Mouse (Mus musculus): ENCODE results near the gene Matn1. TPM values are rescaled to one million over a fixed set of nuclear protein-coding genes. Genes with fewer than 3 reads are reported as not detected.

Gene Matn1
- total and polyA plus RNA-seq, 3 experiments: 0.60 to 0.98 (median 0.79) TPM

GRCm38 (mm10) chr4:130902289-130902781 lies 41.9 kb upstream of the Matn1 start:
- Histone ChIP-seq H3K4me1 (ENCODE audit: insufficient read depth, low read depth, low read length) (peaks cover 98% of the 10 kb centered on the region), H3K36me3 (replicated peaks) (no peaks in the 10 kb centered on the region), H3K9me3 (replicated peaks) (no peaks in the 10 kb centered on the region), H3K4me3 (ENCODE audit: low read depth, low read length) (peak overlapping the region; percentile 57; the same call in 1 of the 2 replicates), H3K27me3 (ENCODE audit: insufficient read depth, low read length) (no peaks in the 10 kb centered on the region)
- DNase-seq (ENCODE audit: low spot score): peak; percentile 85
- TF ChIP-seq CTCF (IDR thresholded peaks at IDR 0.05; ENCODE audit: low read depth, low read length) (no peak), TAL1 (conservative IDR thresholded peaks at IDR 0.05; ENCODE audit: low read depth, low read length) (no peak), GATA2 (IDR thresholded peaks at IDR 0.05; ENCODE audit: borderline replicate concordance, low read depth, low read length) (no peak), POLR2AphosphoS5 (IDR thresholded peaks at IDR 0.05; ENCODE audit: insufficient replicate concordance, low read depth, low read length) (no peak), GATA1 (IDR thresholded peaks at IDR 0.05; ENCODE audit: borderline replicate concordance, low read length) (no peak)
- peak; percentile 73 for ATAC-seq (ENCODE audit: extremely low read depth, insufficient number of reproducible peaks, low FRiP score, poor library complexity, severe bottlenecking)

GRCm38 (mm10) chr4:130905025-130905424 lies 39.2 kb upstream of the Matn1 start:
- Histone ChIP-seq H3K4me1 (ENCODE audit: insufficient read depth, low read depth, low read length) (peaks cover 98% of the 10 kb centered on the region), H3K4me3 (ENCODE audit: low read depth, low read length) (peak overlapping the region; percentile 49; the same call in 1 of the 2 replicates), H3K9me3 (replicated peaks) (no peaks in the 10 kb centered on the region), H3K36me3 (replicated peaks) (no peaks in the 10 kb centered on the region), H3K27me3 (ENCODE audit: insufficient read depth, low read length) (no peaks in the 10 kb centered on the region)
- peak; percentile 57 for DNase-seq (ENCODE audit: low spot score)
- peak; percentile 24; the same call in 1 of the 2 replicates for ATAC-seq (ENCODE audit: extremely low read depth, insufficient number of reproducible peaks, low FRiP score, poor library complexity, severe bottlenecking)
- TF ChIP-seq GATA2 (IDR thresholded peaks at IDR 0.05; ENCODE audit: borderline replicate concordance, low read depth, low read length) (no peak), TAL1 (conservative IDR thresholded peaks at IDR 0.05; ENCODE audit: low read depth, low read length) (peak; percentile 55), POLR2AphosphoS5 (IDR thresholded peaks at IDR 0.05; ENCODE audit: insufficient replicate concordance, low read depth, low read length) (no peak), CTCF (IDR thresholded peaks at IDR 0.05; ENCODE audit: low read depth, low read length) (no peak), GATA1 (IDR thresholded peaks at IDR 0.05; ENCODE audit: borderline replicate concordance, low read length) (no peak)

GRCm38 (mm10) chr4:130905882-130906281 lies 38.3 kb upstream of the Matn1 start:
- H3K36me3 ChIP-seq (replicated peaks): no peaks in the 10 kb centered on the region
- peaks cover 99% of the 10 kb centered on the region for H3K4me1 ChIP-seq (ENCODE audit: insufficient read depth, low read depth, low read length)
- TF ChIP-seq TAL1 (conservative IDR thresholded peaks at IDR 0.05; ENCODE audit: low read depth, low read length): no peak
- no peak for TF ChIP-seq POLR2AphosphoS5 (IDR thresholded peaks at IDR 0.05; ENCODE audit: insufficient replicate concordance, low read depth, low read length)
- TF ChIP-seq GATA2 (IDR thresholded peaks at IDR 0.05; ENCODE audit: borderline replicate concordance, low read depth, low read length): no peak
- TF ChIP-seq GATA1 (IDR thresholded peaks at IDR 0.05; ENCODE audit: borderline replicate concordance, low read length): no peak
- TF ChIP-seq CTCF (IDR thresholded peaks at IDR 0.05; ENCODE audit: low read depth, low read length): no peak
- peak overlapping the region; percentile 11; the same call in 1 of the 2 replicates for H3K4me3 ChIP-seq (ENCODE audit: low read depth, low read length)
- DNase-seq (ENCODE audit: low spot score) (no peak), ATAC-seq (ENCODE audit: extremely low read depth, insufficient number of reproducible peaks, low FRiP score, poor library complexity, severe bottlenecking) (no peak)
- no peaks in the 10 kb centered on the region for H3K27me3 ChIP-seq (ENCODE audit: insufficient read depth, low read length)
- H3K9me3 ChIP-seq (replicated peaks): no peaks in the 10 kb centered on the region

- no peak for ATAC-seq (ENCODE audit: extremely low read depth, insufficient number of reproducible peaks, low FRiP score, poor library complexity, severe bottlenecking)
- Histone ChIP-seq H3K36me3 (replicated peaks) (no peaks in the 10 kb centered on the region), H3K4me1 (ENCODE audit: insufficient read depth, low read depth, low read length) (peaks cover 99% of the 10 kb centered on the region), H3K4me3 (ENCODE audit: low read depth, low read length) (peak overlapping the region; percentile 11; the same call in 1 of the 2 replicates), H3K27me3 (ENCODE audit: insufficient read depth, low read length) (no peaks in the 10 kb centered on the region), H3K9me3 (replicated peaks) (no peaks in the 10 kb centered on the region)
- TF ChIP-seq GATA1 (IDR thresholded peaks at IDR 0.05; ENCODE audit: borderline replicate concordance, low read length): no peak
- no peak for TF ChIP-seq POLR2AphosphoS5 (IDR thresholded peaks at IDR 0.05; ENCODE audit: insufficient replicate concordance, low read depth, low read length)
- no peak for TF ChIP-seq TAL1 (conservative IDR thresholded peaks at IDR 0.05; ENCODE audit: low read depth, low read length)
- no peak for DNase-seq (ENCODE audit: low spot score)
Observed at GRCm38 (mm10) chr4:130906296-130906695, 37.9 kb upstream of the Matn1 start.

- Histone ChIP-seq H3K4me1 (ENCODE audit: insufficient read depth, low read depth, low read length) (peaks cover 99% of the 10 kb centered on the region), H3K36me3 (replicated peaks) (no peaks in the 10 kb centered on the region), H3K27me3 (ENCODE audit: insufficient read depth, low read length) (no peaks in the 10 kb centered on the region), H3K9me3 (replicated peaks) (no peaks in the 10 kb centered on the region), H3K4me3 (ENCODE audit: low read depth, low read length) (peak overlapping the region; percentile 25)
- TF ChIP-seq CTCF (IDR thresholded peaks at IDR 0.05; ENCODE audit: low read depth, low read length): no peak
- TF ChIP-seq POLR2AphosphoS5 (IDR thresholded peaks at IDR 0.05; ENCODE audit: insufficient replicate concordance, low read depth, low read length): no peak
- no peak for TF ChIP-seq TAL1 (conservative IDR thresholded peaks at IDR 0.05; ENCODE audit: low read depth, low read length)
- no peak for TF ChIP-seq GATA2 (IDR thresholded peaks at IDR 0.05; ENCODE audit: borderline replicate concordance, low read depth, low read length)
- no peak for TF ChIP-seq GATA1 (IDR thresholded peaks at IDR 0.05; ENCODE audit: borderline replicate concordance, low read length)
- ATAC-seq (ENCODE audit: extremely low read depth, insufficient number of reproducible peaks, low FRiP score, poor library complexity, severe bottlenecking): no peak
- DNase-seq (ENCODE audit: low spot score): no peak
Observed at GRCm38 (mm10) chr4:130907200-130908069, 36.8 kb upstream of the Matn1 start.

- H3K4me1 ChIP-seq (ENCODE audit: insufficient read depth, low read depth, low read length): peaks cover 96% of the 10 kb centered on the region
Observed at GRCm38 (mm10) chr4:130908133-130908532, 36.1 kb upstream of the Matn1 start.

More at GRCm38 (mm10) chr4:130908133-130908532, 36.1 kb upstream of the Matn1 start:
- Histone ChIP-seq H3K9me3 (replicated peaks) (no peaks in the 10 kb centered on the region), H3K27me3 (ENCODE audit: insufficient read depth, low read length) (no peaks in the 10 kb centered on the region), H3K4me3 (ENCODE audit: low read depth, low read length) (peak overlapping the region; percentile 25), H3K36me3 (replicated peaks) (no peaks in the 10 kb centered on the region)
- DNase-seq (ENCODE audit: low spot score): no peak
- ATAC-seq (ENCODE audit: extremely low read depth, insufficient number of reproducible peaks, low FRiP score, poor library complexity, severe bottlenecking): no peak
- TF ChIP-seq GATA1 (IDR thresholded peaks at IDR 0.05; ENCODE audit: borderline replicate concordance, low read length): no peak
- TF ChIP-seq CTCF (IDR thresholded peaks at IDR 0.05; ENCODE audit: low read depth, low read length): no peak

Measured in G1E (cell line).